Mouse (Mus musculus): ENCODE results near the gene Ppp2r1b. TPM values are rescaled to one million over a fixed set of nuclear protein-coding genes. Genes with fewer than 3 reads are reported as not detected.

The Ppp2r1b gene
- polyA plus RNA-seq, 1 experiment, result 13.0 TPM

DNA sequence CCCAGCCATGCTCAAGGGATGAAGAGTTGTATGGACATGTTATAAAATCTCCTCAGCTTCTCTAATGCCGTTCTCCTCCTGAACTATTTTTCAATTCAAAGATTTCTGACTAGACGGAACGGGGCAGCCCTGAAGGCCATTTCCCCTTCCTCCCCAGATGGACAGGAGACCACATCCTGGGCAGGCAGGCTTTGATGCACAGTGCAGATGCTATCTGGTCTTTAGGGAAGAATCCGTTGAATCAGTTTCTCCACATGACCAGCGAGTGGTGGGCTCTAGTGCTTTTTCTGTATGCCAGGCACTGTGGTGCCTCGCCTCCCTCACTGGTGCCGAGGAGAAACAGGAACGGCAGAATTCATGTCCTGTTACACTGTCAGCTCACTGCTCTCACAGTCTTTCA, 11.3 kb upstream of the Ppp2r1b start:
- H3K36me3 ChIP-seq (ENCODE audit: control insufficient read depth, insufficient read depth, low read length), result no peaks in the 10 kb centered on the region
- 69% methylated on average over 8 of the region's 8 CpGs for WGBS
- H3K27ac ChIP-seq (ENCODE audit: insufficient read depth, low read depth, low read length), result no peak overlapping the region
- H3K4me1 ChIP-seq (ENCODE audit: control insufficient read depth, insufficient read depth, low read length), result no peaks in the 10 kb centered on the region
- no peaks in the 10 kb centered on the region for H3K27me3 ChIP-seq (replicated peaks; ENCODE audit: control insufficient read depth, insufficient read depth, low read length)
- H3K4me3 ChIP-seq (ENCODE audit: insufficient read depth, low read depth, low read length), result no peak overlapping the region
- DNase-seq, result no peak
- TF ChIP-seq CTCF (conservative IDR thresholded peaks at IDR 0.05; ENCODE audit: insufficient read depth, insufficient read length, low read depth, low read length) (no peak), POLR2A (IDR thresholded peaks at IDR 0.05; ENCODE audit: low read depth, low read length) (no peak)

DNA sequence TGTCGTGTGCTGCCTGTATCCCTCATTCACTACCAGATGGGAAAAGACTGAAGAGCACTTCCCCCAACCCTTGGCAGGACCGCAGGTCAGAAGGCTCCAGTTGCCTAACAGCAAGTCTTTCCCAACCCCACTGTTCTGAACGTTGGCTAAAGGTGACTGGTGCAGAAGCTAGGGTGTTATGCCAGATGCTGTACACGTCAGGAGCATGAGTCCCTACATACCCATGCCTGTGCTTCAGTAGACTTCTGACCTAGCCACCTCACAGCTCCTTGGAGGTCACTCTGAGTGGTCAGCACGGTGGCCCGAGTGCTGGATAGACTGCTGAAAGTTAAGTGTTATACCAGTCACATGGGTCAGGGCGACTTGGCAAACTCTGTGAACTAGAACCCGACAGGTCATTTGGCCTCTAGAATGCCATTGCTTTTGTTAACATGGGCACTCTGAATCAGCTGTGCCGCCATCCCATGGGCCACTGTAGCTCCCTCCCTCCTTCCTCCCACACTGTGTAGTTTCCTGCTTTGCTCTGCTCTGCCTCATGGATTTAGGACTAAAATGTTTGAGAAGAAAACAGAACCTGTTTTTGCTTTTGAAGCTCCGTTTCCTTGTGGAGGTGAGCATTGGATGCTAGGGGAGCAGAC, 9.9 kb upstream of the Ppp2r1b start:
- H3K4me1 ChIP-seq (ENCODE audit: control insufficient read depth, insufficient read depth, low read length), result no peaks in the 10 kb centered on the region
- no peaks in the 10 kb centered on the region for H3K27me3 ChIP-seq (replicated peaks; ENCODE audit: control insufficient read depth, insufficient read depth, low read length)
- no peak for DNase-seq
- no peak overlapping the region for H3K4me3 ChIP-seq (ENCODE audit: insufficient read depth, low read depth, low read length)
- H3K27ac ChIP-seq (ENCODE audit: insufficient read depth, low read depth, low read length), result no peak overlapping the region
- H3K36me3 ChIP-seq (ENCODE audit: control insufficient read depth, insufficient read depth, low read length), result no peaks in the 10 kb centered on the region
- TF ChIP-seq CTCF (conservative IDR thresholded peaks at IDR 0.05; ENCODE audit: insufficient read depth, insufficient read length, low read depth, low read length), result no peak
- WGBS, result 73% methylated on average over 10 of the region's 10 CpGs

DNA sequence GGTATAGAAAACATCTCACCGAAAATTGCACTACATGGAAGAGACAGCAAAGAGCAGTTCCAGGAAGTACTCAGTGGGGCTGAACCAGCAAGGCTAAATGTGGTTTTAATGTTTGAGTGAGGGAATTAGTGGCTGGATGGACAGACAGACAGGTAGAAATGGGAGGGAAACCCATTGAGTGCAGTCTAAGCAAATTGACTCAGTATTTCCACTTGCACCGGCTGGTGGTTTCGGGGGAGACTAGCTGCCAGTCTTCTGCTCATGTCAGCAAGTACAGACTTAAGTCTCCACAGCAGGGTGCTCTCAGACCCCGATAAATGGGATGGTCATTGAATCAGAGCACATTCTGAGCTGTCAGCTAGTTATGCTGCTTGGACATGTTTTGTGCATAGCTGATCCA, 9.0 kb upstream of the Ppp2r1b start:
- 87% methylated on average over 4 of the region's 4 CpGs for WGBS
- H3K27ac ChIP-seq (ENCODE audit: insufficient read depth, low read depth, low read length), result no peak overlapping the region
- no peak overlapping the region for H3K4me3 ChIP-seq (ENCODE audit: insufficient read depth, low read depth, low read length)
- no peak for DNase-seq
- TF ChIP-seq POLR2A (IDR thresholded peaks at IDR 0.05; ENCODE audit: low read depth, low read length) (no peak), CTCF (conservative IDR thresholded peaks at IDR 0.05; ENCODE audit: insufficient read depth, insufficient read length, low read depth, low read length) (no peak)
- H3K36me3 ChIP-seq (ENCODE audit: control insufficient read depth, insufficient read depth, low read length), result no peaks in the 10 kb centered on the region
- no peaks in the 10 kb centered on the region; the same call in 1 of the 2 replicates for H3K4me1 ChIP-seq (ENCODE audit: control insufficient read depth, insufficient read depth, low read length)
- H3K27me3 ChIP-seq (replicated peaks; ENCODE audit: control insufficient read depth, insufficient read depth, low read length), result no peaks in the 10 kb centered on the region

DNA sequence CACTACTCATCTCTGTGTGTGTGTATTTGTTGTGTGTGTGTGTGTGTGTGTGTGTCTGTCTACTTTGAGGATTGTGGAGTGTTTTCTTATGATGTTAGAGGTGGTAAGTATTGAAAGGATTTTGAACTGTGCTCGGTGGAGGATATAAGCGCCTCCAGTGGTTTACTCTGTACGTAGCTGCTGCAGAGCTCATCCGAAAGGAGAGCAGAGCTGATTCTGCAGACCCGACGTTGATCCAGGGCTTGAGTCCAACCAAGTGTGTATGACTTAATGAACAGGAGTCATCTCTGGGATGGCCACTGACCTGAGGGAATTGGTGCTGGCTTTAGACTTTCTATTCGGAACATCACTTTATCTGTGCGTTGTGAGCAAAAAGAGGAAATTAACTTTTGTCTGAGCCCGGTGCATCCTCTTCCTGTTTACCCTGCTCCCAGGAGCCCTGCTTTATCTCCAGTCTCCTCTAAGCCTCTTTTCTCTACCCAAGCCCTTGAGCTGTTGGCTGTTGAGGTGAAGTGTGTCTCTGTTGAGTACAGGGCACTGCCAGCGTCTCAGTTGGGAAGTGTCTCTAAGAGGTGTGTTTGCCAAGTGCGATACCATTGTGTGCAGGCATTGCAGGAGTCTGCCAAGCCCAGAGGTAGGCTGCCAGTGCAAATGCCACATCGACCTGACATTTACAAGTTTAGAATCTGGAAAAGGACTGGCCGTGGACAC, 3.9 kb upstream of the Ppp2r1b start:
- 73% methylated on average over 13 of the region's 13 CpGs for WGBS
- Histone ChIP-seq H3K27ac (ENCODE audit: insufficient read depth, low read depth, low read length) (no peak overlapping the region), H3K4me3 (ENCODE audit: insufficient read depth, low read depth, low read length) (no peak overlapping the region), H3K27me3 (replicated peaks; ENCODE audit: control insufficient read depth, insufficient read depth, low read length) (no peaks in the 10 kb centered on the region), H3K4me1 (ENCODE audit: control insufficient read depth, insufficient read depth, low read length) (peaks cover 10% of the 10 kb centered on the region), H3K36me3 (ENCODE audit: control insufficient read depth, insufficient read depth, low read length) (no peaks in the 10 kb centered on the region)
- TF ChIP-seq POLR2A (IDR thresholded peaks at IDR 0.05; ENCODE audit: low read depth, low read length) (no peak), CTCF (conservative IDR thresholded peaks at IDR 0.05; ENCODE audit: insufficient read depth, insufficient read length, low read depth, low read length) (no peak)
- no peak for DNase-seq

DNA sequence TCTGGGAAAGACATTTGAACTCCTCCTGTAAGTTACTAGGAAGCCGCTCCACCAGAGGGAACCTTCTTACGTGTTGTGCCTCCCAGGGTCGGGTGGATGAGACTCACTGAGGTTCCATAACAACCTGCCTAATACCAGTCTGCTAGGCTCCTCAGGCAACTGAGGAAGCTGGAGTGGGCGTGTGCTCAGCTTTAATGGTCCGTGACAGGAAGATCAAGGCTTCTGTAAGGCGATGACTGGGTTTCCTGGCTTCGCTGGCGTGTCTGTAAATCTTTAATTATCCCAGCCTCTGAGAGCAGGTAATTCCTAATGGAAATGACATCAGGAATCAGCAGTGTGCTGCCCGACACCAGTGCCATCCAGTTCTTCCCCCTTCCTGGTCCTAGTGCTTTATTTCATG, 446 bp downstream of the Ppp2r1b start:
- no peak overlapping the region for H3K4me3 ChIP-seq (ENCODE audit: insufficient read depth, low read depth, low read length)
- H3K36me3 ChIP-seq (ENCODE audit: control insufficient read depth, insufficient read depth, low read length), result no peaks in the 10 kb centered on the region
- WGBS, result 25% methylated on average over 9 of the region's 9 CpGs
- TF ChIP-seq POLR2A (IDR thresholded peaks at IDR 0.05; ENCODE audit: low read depth, low read length), result no peak
- no peak for TF ChIP-seq CTCF (conservative IDR thresholded peaks at IDR 0.05; ENCODE audit: insufficient read depth, insufficient read length, low read depth, low read length)
- no peaks in the 10 kb centered on the region for H3K27me3 ChIP-seq (replicated peaks; ENCODE audit: control insufficient read depth, insufficient read depth, low read length)
- peaks cover 18% of the 10 kb centered on the region for H3K4me1 ChIP-seq (ENCODE audit: control insufficient read depth, insufficient read depth, low read length)
- DNase-seq, result peak; percentile 93
- peak overlapping the region; percentile 74 for H3K27ac ChIP-seq (ENCODE audit: insufficient read depth, low read depth, low read length)

DNA sequence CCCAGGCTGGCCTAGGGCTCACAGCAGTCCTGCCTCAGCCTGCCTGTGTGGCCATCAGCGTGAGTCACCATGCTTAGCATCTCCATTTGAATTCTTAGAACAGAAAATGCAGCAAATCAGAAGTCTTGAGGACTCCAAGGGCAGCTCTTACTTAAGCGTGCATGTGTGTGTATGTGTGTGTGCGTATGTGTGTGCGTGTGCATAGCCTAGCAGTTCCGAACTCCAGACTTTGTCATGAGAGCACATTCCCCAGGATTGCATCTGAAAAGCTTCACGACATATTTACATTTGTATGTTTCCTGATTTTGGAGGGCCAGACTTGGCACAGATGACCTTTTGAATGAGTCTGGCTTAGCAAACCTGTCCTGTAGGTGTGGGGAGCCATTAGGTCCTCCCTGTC, 2.0 kb downstream of the Ppp2r1b start:
- H3K27me3 ChIP-seq (replicated peaks; ENCODE audit: control insufficient read depth, insufficient read depth, low read length), result no peaks in the 10 kb centered on the region
- no peak for DNase-seq
- no peak for TF ChIP-seq POLR2A (IDR thresholded peaks at IDR 0.05; ENCODE audit: low read depth, low read length)
- TF ChIP-seq CTCF (conservative IDR thresholded peaks at IDR 0.05; ENCODE audit: insufficient read depth, insufficient read length, low read depth, low read length), result no peak
- H3K4me1 ChIP-seq (ENCODE audit: control insufficient read depth, insufficient read depth, low read length), result peaks cover 21% of the 10 kb centered on the region
- no peak overlapping the region for H3K4me3 ChIP-seq (ENCODE audit: insufficient read depth, low read depth, low read length)
- WGBS, result 89% methylated on average over 6 of the region's 6 CpGs
- no peaks in the 10 kb centered on the region for H3K36me3 ChIP-seq (ENCODE audit: control insufficient read depth, insufficient read depth, low read length)
- H3K27ac ChIP-seq (ENCODE audit: insufficient read depth, low read depth, low read length), result no peak overlapping the region

DNA sequence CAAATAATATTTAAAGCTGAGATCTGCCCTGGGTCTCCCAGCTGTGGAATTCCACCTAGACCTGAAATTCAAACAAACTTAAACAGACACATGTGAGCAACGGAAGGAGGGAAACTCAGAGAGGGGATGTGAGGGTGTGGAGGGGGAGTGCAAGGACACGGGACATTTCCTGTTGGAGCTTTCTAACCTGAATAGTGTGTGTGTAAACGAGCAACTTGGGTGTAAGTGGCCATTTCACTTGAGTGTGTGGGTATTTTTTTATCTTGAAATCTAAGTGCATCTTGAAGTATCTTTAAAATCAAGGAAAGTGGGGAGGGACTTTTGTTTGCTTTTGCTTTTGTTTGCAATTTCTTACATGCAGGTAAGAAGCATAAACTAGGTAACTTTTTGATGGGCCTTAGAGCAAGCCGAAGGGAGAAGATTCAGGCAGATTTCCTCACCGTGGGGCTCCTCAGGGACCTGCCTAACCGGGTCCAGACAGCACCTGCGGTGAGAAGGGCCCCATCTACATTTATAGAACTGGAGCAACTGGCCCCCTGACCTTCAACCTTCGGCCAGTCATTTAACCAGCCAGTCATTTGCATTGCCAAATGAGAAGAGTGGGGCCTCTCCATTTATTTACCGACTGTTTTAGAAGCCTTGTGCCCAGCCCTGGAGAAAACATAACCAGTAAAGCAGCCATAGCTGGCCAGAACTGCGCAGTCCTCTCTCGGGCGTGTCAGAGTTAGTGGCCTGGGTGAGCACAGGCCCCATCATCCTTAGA, 2.7 kb downstream of the Ppp2r1b start:
- Histone ChIP-seq H3K4me1 (ENCODE audit: control insufficient read depth, insufficient read depth, low read length) (peaks cover 21% of the 10 kb centered on the region), H3K4me3 (ENCODE audit: insufficient read depth, low read depth, low read length) (no peak overlapping the region), H3K27me3 (replicated peaks; ENCODE audit: control insufficient read depth, insufficient read depth, low read length) (no peaks in the 10 kb centered on the region), H3K27ac (ENCODE audit: insufficient read depth, low read depth, low read length) (peak overlapping the region; percentile 97), H3K36me3 (ENCODE audit: control insufficient read depth, insufficient read depth, low read length) (no peaks in the 10 kb centered on the region)
- peak; percentile 73 for DNase-seq
- TF ChIP-seq POLR2A (IDR thresholded peaks at IDR 0.05; ENCODE audit: low read depth, low read length), result no peak
- no peak for TF ChIP-seq CTCF (conservative IDR thresholded peaks at IDR 0.05; ENCODE audit: insufficient read depth, insufficient read length, low read depth, low read length)
- WGBS, result 48% methylated on average over 12 of the region's 12 CpGs
